Mouse (Mus musculus) cerebellum, postnatal 4 days (tissue): ENCODE data around the gene Zrsr2.

Experiments
- DNase-seq, 2 experiments: peaks; one replicate each; pipeline ENCODE4 v3.0.0; 2022; ENCODE audit warnings: low spot score in 2 of 2, mixed read lengths in 1 of 2

Gene Zrsr2

DNA sequence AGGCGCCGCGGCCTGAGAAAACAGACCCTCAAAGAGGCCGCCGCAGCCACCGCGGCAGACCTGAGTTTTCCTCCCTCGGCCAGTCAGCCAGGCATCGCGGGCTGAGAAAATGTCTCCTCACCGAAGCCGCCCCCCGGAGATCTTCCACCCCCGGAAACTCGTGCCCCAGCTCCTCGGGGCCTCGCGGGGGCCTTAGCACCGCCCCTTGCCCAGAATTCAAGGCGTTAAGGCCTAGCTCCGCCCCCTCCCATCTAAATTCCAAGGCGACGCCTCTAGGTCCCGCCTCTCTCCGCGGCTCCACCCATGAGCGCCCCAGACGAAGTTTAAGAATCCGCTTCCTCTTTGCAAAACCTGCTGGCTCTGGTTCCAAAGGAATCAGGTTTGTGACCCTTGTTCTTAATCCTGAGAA is at the start of gene Zrsr2:
TSS of gene Zrsr2 (minus strand) at position 195 of the 409 bp plus-strand sequence.
- peak; percentile 49 to 62 for DNase-seq

DNA sequence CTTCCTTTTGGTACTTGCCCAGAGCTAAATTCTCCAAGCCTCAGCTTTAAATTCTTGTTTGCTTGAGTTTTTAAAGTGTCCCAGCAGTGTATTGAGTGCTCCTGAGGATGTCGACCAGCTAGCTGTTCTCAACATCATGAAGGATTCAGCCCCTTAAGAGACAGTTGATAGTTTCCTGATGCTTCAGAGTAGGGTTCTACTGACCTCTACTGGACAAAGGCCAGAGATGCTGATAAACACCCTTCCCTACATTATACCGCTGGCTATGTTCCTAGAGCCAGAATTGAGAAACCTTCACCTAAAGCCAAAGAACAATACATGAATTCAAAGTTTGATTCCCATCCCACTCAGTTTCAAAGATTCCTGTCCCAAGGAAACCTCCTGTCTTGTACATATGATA is 46.3 kb upstream of the Zrsr2 start:
- DNase-seq = no peak

DNA sequence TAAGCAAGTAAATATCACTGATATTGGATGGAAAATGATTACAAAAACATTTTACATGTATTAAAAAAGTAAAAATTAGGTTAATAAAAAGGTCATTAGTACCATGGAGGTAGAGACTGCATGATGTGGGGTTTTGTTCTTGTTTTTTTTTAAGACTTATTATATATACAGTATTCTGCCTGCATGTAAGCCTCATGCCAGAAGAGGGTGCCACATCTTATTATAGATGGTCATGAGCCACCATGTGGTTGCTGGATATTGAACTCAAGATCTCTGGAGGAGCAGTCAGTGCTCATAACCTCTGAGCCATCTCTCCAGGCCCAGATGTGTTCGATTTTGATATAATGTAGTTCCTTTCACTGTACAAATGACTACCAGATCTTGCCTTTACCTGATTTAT is 41.4 kb upstream of the Zrsr2 start:
- DNase-seq = no peak

DNA sequence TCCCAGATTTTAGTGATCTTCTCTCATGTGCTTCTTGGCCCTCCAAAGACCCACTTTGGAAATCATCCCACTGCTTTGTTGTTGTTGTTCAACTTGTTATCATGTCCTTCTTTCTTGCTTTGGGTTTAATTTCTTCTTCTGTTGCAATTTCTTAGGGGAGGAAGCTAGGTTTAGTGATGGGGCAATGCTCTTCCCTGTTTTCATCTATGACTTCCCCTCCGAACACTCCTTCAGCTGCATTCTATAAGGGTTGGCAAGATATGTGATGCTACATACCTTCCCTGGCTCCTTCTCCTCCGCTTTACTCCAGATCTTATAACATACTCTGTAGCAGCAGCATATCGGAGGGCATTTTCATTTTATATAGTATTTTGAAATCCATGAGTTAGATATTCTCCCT is 38.3 kb upstream of the Zrsr2 start:
- no peak for DNase-seq

DNA sequence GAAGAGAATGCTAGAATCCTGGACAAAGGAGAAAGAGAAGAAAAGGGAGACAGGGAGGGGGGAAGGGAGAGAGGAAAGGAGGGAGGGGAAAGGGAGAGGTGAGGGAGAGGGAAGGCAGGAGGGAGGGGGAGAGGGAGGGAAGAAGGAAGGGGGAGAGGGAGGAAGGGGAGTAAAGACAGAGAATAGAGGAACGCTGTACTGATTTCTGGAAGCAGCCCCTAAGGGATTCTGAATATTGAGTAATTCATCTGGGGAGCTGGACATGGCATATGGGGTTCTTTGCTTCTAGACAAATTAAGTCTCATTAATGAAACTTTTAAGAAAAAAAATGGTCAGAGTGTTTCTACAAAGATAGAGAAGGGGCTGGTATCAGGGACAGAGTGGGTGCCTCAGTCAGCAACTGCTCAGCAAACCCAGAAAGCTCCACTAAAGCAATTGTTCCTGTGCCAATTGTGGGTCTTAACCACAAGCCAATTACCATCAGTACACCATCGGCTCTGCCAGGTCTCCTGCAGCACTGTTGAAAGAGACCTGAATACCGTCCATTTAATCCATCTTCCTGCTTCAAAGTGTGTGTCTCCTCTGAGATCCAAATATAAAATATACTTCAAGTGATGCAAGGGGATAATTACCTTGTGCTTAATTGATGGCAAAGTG is 29.4 kb upstream of the Zrsr2 start:
- no peak for DNase-seq

DNA sequence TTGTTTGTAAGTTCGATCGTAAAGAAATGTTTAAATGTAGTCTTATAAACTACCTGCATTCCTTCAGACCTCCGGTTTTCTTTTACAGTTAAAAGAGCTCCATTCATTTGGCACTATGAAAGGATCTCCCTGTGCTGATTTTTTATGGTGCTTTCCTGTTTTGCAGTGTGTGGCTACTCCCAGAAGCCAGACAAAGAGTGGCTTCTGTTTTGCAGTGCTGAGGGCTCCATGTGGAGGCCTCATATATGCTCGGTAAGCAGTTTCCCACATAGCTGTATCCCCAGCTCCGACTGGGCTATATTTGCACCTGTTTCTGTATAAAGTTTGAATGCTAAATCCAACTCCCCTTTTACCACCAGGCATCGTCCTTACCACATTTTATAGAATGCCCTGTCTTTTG is 23.7 kb upstream of the Zrsr2 start:
- no peak for DNase-seq

DNA sequence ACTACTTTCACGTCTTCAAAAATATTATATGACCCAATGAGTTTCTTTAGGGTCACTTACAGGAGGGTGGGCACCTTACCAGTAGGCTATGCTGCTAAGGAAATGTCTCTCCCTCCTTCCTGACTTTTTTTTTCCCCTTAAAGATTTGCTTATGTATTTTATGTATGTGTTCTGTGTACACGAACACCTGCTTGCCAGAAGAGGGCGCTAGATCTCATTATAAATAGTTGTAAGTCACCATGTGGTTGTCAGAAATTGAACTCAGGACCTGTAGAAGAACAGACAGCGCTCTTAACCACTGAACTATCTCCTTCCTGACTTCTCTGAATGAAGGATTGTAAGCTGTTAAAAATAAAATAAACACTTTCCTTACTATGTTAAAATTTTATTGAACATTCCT is 23.0 kb upstream of the Zrsr2 start:
- no peak for DNase-seq

DNA sequence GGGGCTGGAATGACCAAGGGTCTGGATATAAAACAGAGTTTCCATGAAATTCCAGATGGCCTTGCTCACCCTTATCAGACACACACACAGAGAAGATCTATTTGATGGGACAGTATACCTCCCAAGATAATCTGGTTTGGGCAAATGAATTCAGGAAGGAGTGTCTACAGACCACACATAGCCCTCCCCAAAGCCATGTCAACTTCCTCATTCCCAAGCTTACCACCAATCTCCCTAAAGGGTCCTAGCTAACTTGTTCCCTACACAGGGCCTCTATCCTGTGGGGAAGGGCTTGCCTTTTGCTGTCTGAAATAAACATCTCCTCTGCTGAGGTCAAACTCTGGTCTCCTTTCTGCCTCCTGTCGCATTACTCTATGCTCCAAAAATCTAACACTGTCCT is 22.6 kb upstream of the Zrsr2 start:
- DNase-seq = no peak

DNA sequence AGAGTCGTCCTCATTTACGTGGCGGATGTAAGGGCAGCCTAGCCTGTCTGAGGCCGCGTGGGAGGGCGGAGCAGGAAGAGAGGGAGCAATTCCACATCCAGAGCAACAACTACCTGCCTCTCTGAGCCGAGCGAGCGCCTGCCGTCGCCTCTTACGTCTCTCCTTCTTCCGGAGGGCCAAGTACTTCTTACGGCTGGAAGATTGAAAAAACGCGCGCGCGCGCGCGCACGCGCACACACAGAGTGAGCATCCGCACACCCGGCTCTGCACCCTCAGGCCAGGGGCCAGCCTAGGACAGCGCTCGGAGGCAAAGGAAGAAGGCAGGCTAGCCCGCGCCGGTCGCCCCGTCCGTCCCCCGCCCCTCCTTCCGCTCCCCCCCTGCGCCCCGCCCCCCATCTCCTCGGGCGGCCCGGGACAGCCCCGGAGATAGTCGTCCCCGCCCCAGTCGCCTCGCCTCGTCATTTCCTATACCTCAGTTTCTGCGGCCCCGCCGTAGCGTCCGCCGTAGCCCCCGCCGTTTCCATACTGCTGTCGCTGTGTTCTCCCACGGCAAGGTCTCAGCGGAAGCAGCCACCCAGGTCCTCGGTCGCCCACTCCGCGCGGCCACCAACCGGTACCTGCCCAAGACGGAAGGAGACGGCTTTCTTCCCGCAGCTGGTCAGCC is 526 bp downstream of the Zrsr2 start:
- DNase-seq = peak; percentile 24 to 39

DNA sequence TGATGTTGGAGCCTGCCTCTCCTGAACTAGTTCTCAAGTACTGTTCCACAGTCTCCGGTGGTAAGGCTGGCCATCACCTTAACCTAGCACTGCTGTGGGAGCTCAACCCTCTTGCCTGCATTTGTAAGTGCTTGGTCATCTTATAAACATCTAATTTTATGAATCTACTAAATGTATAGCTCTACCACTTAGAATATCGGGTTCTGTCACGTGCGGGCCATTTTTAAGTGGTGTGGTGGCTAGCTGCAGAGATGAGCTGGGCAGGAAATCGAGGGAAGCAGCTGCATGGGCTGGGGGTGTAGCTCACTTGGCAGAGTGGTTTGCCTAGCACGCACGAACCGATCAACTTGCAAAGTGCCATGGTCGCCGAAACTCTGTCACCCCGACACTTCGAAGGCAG is 1.1 kb downstream of the Zrsr2 start:
- no peak for DNase-seq

DNA sequence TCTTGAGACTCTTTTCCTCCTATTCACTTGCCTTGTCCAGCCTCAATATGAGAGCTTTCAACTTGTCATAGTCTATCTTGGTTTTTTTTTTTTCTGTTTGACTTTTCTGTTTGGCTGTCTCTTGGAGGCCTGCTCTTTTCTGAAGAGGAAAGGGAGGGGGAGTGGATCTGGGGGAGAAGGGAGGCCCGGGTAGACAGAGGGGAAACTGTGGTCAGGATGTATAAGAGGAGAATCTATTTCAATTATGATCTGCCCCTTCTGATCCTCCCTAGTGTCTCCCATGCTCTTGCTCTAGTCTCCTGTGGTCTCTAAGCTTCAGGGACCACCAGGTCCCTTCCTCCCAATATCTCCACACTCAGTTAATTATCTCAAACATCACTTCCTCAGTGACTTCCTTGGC is 6.8 kb downstream of the Zrsr2 start:
- no peak for DNase-seq

DNA sequence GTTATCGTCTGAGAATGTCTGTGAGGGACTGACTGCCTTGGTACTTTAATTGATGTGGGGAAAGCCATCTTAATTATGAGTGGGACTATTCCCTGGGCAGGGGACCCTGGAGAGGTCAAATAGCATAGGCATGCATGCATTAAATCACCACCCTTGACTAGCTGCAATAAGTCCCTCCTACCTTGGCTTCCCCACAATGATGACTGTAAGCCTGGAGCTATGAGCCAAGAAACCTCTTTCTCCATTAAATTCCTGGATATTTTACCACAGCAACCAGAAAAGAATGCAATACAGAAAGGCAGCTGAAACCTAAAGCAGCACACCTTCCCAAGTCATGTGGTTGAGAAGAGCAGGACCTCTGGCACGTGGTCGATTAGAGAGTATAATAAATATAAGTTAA is 14.1 kb downstream of the Zrsr2 start:
- no peak for DNase-seq

DNA sequence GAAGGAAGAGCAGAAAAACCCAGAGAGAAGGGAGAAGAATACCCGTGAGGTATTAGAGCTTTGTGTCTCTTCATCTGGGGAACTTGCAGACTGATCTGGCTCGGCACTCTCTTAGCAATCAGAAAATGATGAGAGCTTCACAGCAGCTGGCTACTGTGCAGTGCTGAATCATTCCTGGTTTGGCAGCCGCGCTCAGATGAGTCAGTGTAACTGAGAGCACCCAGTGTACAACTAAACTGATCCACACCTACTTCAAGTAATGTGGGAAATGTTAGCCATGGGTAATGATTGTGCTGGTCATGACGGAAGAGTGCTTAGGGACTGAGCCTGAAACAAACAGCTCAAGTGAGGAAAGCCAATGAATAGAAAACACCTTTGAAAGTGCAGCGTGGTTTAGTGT is 19.9 kb downstream of the Zrsr2 start:
- no peak for DNase-seq

DNA sequence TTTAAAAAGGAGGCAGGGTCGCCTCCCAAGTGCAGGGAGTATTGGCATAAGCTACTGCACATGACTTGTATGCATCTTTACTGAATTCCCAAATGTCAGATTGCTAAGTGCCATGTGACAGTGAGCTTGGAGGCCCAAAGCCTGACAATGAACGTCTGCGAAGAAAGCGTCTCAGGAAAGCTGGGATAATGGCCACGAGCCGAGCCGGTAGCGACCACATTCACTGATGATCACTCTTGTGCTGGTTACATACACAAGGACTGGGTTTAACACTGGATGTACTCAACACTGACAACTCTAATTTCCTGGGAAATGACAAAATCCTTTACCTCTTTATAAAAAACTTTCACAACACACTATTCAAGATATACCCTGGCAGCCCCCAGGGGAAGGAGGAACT is 23.7 kb downstream of the Zrsr2 start:
- DNase-seq = no peak

DNA sequence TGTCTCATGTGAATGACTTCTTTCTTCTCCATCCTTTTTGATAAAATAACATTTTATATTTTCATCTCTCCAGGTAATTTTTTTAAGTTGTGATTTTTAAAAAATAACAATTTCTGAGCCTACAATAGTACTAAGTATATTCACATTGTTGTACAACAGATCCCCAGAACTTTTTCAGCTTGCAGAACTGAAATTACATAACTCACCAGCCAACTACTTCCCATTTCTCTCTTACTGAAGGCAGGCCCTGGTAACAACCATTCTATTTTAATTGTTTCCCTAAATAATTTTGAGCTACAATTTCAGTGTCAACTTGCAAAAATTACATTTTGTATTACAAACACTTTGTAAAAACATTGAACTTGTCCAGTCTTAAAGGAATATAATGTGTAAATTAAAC is 28.9 kb downstream of the Zrsr2 start:
- DNase-seq = no peak

DNA sequence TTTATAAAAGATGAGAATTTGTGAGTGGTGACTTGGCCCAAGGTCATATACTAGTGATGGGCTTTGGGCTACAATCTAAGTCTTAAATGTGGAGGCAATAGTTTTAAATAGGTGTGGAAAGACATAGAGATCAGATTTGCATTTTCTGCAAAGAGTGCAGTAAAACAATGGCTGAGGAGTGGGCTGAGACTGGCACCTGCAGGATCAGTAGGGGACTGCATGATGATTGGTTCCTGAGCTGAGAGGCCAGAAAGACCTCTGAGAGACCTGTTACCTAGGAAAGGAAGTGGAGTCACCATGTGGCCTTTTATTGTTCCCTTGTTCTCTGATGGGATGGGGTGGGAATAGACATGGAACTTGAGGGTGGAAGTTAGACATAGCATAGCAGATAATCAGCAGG is 45.7 kb downstream of the Zrsr2 start:
- peak in 1 of 2 experiments; percentile 36 for DNase-seq

DNA sequence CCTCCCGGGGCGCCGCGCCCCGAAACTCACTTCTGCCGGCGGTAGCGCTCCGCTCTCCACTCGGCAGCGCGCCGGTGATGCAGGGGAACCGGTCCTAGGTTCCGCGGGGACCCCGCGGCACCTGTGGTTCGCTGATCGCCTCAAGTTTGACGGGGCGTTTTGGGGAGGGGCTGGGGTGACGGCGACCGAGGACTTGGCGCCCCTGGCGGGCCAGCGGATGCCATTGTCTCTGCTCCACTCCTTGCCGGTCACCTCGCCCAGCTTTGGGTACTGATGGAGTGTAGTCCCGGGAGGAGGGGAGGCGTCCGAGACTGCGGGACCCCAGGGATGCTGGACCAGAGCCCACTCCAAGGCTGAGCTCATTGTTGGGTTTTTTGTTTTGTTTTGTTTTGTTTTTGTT is 49.1 kb downstream of the Zrsr2 start:
- DNase-seq = peak in 1 of 2 experiments; percentile 38

DNA sequence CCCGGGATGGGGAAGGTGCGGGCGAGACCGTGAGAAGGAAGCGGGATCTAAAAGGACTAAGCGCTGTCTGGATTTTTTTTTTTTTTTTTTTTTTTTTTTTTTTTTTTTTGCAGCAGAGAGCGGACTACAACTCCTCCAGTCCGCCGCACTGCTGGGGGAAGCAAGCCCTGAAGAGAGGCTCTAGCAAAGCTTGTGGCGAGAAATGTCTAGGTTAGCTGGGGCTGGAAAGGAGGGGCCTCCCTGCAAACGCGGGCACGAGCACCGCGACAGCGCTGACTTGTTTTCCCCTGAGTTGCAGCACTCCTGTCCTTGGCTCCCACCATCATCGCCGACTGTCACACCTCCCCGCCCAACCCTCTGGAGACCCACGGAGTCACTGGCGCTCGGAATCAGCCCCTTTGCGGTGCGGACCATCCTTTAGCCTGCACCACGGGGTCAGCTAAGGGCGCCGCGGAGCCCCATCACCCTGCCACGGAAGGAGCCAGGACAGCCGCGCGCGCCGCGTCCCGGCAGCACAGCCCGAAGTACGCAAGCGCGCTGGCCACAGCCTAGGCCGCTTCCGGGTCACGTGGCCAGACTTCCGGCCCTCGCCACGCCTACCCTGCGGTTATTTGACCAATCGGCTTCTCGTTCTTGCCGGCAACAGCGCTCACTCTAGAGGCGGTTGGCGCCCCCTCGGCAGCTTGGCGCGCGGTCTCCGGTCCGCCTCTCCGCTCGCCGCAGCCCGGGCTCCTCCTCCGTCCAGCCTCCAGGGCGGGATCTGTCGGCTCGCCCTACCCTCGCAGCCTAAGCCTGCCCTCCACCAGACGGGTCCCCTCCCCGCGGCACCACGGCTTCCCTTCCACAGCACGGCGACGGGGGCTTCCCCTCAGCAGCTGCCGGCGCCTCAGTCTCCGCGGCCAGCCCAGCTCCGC is 49.9 kb downstream of the Zrsr2 start, which contains the start of gene Ap1s2:
TSS of gene Ap1s2 (plus strand) at position 681 of the 914 bp plus-strand sequence.
- DNase-seq = peak; percentile 67 to 90

DNA sequence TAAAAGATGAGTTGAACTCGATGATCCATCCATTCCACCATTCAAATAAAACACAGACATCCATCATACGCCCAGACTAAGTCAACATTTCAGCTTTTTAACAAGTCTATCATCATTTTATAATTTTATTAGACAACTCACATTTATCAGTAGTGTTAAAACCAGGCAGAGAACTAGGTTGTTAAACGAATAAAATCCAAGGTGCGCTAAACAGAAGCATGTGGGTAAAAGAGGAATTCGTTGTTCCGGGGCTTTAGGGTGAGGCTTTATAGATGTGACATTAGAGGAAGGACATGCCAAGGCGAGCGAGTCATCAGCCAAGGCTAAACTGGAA is 50.5 kb downstream of the Zrsr2 start:
- no peak for DNase-seq

DNA sequence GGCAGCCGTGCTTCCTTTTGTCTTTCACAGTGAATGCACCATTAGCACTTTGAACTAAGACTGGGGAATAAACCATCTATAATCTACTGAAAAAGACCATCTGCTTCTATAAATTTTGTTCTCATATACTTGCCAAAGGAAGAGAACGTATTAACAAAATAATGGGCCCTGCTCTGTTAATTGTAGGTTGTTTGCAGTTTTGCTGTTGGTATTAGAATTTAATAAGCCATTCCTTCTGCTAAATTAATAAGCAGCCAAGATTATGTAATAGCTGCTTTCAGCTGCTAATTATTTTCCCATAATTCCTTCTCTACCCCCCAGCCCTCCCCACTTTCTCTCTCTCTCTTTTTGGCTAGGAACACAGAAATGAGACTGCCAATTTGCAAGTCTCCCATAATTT is 51.6 kb downstream of the Zrsr2 start:
- no peak for DNase-seq

DNA sequence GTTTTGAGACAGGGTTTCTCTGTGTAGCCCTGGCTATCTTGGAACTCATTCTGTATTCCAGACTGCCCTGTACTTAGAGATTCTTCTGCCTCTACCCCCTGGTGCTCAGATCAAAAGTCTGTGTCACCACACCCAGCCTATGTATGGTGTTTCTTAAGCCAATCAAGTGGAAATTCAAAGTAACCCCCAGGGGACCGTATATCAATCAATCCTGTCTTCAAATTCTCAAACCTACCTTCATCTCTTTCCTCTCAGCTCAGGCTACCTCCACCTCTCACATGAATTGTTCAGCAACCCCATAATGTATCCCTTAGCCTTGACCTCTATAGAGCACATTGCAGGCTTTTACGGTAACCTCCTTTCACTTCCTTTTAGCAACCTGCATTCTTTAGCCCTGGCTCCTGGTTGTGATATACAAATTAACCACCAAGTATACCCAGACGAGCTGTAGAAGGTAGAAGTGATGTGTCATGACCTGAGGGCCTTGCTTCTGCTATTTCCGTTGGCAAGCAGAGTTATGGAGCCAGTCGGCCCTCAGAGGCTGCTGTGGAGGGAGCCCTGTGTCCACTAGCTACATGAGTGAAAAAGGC is 58.9 kb downstream of the Zrsr2 start:
- DNase-seq = no peak

DNA sequence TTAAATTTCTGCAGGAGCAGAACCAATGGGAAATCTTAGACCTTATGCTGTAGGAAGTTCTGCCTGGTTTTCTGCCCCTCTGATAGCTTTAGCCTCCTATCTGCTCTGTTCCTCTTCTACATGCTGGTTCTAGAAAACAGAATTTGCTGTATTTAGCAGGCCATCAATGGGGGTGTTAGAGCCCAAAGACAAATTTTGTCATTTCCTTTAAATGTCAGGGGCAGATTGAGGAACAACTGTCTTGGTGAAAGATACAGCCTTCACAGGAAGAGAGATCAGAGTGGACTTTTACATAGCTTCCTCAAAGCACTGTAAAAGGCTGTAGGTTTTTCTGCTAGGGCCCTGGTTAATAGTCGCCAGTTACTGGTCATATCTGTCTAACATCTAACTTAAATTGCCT is 61.1 kb downstream of the Zrsr2 start:
- no peak for DNase-seq
